Mouse (Mus musculus): ENCODE data around the gene Bik. TPM values are rescaled to one million over a fixed set of nuclear protein-coding genes. Genes with fewer than 3 reads are reported as not detected.
A peak's percentile ranks its signal among the peaks of the same experiment; 100 is the strongest.
"Not testable (repeated sequence)": the region's sequence is repeated elsewhere in the genome, so short reads cannot be mapped to it uniquely, and the experiment has no call there.

Bik gene
- total RNA-seq (2021) = under 1 TPM; 0.43 to 0.47 TPM
- long read RNA-seq = 0 reads

DNA sequence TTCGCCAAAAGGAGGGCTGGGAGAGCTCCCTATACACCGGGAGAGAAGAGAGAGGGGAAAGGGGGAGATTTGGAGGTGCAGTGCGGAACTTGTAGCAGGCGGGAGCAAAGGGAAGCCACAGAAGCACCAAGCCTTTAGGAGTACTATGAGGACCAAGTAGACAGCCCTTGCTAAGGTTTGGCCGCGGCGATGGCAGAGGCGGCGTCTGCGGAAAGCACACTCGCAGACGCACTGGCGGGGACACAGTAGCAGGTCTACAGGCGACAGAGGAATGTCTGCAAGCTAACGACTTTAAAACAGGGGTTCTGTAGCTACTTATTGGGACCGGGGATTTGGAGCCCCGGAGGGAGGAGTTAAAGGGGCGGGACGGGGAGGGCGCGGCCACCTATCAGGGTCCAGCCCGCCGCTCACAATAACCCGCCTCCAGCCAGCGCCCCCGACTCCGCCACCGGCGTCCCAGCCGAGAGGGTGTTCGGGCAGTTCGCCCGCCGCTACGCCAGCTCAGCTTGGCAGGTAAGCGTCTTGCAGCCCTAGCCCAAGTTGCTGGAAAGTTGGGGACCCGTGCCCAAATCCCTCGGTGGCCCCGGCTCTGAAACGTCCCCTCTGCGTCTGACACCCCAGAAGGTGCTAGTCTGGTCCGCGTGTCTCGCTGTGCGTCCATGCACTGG lies at the start of gene Bik:
Gene Bik, plus strand, starts transcription at position 439 of the 668 bp plus-strand sequence.
- no peak for DNase-seq (ENCODE audit: low spot score in 2 of 2)

DNA sequence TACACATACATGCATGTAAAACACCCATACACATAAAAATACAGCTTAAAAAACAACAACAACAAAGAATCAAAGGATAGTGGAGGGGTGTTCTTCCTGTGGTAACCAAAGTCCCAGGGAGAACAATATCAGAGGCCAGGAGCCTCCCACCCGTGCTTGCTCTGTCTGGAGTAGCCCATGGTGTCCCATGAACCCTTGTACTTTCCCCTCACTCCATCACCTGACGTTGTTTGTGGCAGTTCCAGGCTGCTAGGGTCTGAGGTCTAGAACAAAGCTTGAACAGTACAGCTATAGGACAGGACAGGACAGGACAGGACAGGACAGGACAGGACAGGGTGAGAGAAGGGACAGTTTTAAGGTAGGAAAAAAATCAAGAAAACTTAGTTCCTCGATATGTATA lies 48.6 kb upstream of the Bik start:
- no peak for DNase-seq (ENCODE audit: low spot score in 2 of 2)

DNA sequence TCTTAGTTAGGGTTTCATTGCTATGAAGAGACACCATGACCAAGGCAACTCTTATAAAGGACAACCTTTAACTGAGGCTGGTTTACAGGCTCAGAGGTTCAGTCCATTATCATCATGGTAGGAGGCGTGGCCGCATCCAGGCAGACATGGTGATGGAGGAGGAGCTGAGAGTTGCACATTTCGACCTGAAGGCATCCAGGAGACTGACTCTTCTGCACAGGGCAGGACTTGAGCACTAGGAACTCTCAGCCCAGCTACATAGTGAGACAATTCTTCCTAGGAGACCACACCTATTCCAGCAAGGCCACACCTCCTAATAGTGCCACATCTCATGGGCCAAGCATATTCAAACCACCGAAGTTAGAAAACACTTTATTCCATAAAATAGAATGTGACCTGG lies 46.8 kb upstream of the Bik start:
- DNase-seq (ENCODE audit: low spot score in 2 of 2) = no peak

DNA sequence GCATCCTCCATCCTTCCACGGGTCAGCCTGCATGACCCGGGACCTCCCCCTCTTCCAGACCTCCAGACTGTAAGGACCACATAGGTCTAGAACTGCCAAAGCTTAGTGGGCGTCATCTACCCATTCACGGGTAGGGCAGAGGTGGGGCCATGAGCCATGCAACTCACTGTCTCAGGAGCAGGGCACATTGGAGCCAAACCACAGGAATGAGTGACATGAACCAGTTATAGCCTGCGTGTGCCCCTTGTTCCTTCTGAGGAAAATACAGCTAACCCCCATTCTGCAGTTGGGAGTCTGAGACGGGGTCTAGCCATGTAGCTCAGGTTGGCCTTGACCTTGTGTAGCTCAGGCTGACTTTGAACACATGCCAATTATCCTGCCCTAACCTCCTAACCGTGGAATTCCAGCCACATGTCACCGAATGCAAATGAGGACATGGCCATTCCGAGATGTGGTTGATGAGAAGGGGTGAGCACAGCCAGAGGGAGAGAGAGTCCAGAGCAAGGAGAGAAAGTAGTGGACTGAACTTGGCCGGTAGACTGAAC lies 45.4 kb upstream of the Bik start:
- no peak for DNase-seq (ENCODE audit: low spot score in 2 of 2)

DNA sequence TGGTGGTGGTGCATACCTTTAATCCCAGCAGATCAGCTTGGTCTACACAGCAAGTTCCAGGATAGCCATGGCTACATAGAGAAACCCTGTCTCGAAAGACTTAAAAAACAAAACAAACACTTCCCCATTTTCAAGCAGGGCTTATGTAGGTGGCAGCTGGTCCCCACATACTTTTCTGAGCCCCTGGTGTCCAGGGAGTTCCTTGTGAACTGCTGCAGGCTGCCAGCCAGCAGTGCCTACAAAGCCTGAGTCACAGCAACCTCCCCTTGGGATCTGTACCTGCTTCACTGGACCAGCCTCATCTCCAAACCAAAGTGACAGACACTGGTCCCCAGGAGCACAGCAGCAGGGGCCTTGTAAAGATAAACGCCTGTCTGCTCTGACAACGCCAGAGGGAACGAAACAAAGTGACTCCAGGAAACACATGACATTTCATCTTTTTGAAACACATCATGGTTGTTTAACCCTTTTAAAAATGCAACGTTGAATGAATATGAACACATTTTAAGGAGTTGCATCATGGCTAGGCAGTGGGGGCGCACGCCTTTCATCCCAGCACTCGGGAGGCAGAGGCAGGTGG lies 43.9 kb upstream of the Bik start:
- DNase-seq (ENCODE audit: low spot score in 2 of 2) = no peak

DNA sequence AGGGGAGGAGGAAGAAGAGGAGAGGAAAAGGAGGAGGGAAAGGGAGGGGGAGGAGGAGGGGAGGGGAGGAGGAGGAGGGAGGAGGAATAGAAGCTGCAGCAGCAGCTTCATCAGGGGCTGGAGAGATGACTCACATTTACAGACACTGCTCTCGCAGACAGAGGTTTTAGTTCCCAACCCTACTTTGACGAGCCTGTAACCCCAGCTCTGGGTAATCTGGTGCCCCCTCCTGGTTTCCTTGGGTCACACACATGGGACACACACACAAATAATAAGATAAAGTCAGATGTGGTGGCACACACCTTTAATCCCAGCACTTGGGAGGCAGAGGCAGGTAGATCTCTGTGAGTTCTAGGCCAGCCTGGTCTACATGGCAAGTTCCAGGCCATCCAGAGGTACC lies 43.2 kb upstream of the Bik start:
- DNase-seq (ENCODE audit: low spot score in 2 of 2) = peak in 1 of 2 experiments; percentile 21

DNA sequence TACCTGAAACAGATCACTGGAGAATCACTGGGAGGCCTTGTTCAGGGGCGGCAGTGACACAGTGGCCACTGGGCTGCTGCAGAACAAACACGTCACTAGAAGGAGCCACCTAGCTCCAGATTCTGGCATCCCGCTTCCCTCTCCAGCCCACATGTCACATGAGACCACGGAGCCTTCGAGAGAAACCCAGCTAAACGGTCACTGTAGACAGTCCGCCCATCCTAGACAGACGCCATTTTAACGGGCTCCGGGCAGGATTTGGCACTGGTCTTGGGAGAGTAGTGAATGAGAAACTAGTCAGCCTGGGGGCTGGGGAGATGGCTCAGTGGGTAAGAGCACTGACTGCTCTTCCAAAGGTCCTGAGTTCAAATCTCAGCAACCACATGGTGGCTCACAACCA lies 42.4 kb upstream of the Bik start:
- no peak for DNase-seq (ENCODE audit: low spot score in 2 of 2)

DNA sequence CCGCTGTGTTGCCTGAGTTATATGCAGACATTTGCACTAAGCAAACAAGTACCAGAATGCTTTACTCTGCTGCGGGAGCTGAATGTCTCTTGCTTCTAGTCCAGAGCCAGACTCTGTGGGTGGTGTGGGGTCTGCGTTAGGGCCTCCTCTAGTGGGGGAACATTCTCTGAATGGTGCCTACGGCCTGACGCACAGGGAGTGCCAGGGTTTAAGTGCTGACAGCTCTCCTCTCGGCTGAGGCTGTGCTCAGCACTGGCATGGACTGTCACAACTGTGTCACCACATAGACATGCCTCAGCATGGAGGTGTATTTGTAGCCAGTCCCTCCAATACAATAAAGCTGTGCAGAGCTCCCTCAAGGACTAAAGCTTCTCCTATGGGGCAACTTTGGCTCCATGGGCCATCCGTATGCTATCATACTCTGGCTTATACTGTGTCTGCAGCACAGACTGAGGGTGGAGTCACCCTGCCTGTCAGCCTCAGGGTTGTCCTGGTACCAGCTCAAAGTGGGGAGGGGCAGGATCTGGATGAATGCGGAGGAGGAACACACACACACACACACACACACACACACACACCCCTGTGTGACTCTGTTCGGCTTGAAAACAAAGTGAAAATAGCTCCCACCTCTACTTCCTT lies 39.1 kb upstream of the Bik start:
- peak; percentile 14 to 40 for DNase-seq (ENCODE audit: low spot score in 2 of 2)

DNA sequence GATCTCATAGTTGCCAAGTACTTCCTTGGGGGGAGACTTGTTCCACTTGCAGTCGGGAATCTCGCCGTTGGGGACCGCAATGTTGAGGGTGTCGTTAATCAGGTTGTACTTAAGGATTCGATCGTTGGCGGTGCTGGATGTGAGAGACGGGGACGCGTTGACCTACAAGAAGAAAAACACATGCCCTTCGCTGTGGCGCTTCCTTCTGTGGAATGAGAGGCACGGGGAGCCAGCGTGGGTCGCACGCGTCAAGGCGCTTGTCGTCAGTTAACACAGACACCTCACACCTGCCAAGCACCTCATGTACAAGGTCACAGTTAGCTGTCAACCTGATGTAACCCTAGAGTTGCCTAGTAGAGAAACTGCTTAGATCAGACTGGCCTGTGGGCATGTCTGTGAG lies 37.2 kb upstream of the Bik start:
- no peak for DNase-seq (ENCODE audit: low spot score in 2 of 2)

DNA sequence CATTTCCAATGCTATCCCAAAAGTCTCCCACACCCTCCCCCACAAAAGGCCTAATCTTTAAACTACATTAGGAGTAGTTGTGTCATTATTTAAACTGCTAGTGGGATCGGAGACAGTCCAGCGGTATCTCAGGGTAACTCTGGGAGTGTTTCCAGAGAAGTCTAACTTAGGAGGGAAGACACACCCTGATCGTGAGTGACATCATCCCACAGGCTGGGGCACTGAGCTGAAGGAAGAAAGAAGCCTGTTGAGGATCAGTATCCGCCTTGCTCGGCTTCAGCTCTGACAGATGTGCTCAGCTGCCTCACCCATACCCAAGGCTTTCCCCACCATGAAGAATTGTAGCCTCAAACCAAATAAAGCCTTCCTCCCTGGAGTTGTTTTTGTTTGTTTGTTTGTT lies 34.8 kb upstream of the Bik start:
- no peak for DNase-seq (ENCODE audit: low spot score in 2 of 2)

DNA sequence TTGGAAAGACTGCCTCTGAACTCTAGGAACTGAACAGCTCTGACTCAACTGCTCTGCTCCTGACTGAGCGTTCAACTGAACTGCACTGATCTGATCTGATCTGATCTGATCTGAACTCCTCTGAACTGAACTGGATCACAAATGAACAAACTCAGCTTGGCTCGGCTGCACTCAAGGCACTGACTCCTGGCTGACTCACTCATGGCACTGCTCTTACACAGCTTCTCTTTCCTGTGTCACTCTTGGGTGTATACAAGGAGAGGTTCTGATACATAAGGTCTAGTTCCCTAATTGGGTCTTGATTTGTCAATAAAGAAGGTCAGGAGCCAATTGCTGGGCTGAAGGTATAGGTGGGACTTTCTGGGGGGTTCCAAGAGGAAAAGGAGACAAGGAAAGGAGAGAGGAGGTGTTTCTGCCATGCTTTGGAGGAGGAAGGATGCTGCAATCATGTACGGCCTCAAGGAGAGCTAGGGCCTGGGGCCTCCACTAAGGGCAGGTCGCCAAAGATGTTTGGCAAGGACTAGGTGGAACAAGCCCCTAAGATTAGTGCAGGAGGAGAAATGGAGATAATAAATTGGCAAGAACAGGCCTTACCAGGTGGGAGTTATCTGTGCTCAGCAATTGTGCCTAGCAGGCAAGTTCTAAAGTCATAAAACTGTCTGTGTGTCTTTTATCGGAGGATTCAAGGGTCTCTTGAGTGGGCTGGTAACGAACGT lies 32.6 kb upstream of the Bik start:
- no peak for DNase-seq (ENCODE audit: low spot score in 2 of 2)

DNA sequence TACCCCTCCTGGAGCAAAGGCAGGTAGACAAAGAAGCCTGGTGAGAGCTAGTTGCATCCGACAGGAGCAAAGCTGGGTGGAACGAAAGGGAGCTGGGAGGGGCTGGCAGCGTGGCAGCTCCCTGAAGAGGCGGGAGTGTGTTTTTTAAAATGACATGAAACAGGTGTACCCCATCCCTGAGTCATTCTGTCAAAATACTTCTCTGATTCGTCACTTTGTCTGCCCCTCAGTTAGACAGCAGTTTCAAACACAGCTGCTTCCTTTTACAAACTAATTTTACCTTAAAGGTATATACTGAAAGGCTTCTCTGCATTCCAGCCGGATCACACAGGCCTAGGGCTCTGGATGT lies 32.1 kb upstream of the Bik start:
- no peak for DNase-seq (ENCODE audit: low spot score in 2 of 2)

DNA sequence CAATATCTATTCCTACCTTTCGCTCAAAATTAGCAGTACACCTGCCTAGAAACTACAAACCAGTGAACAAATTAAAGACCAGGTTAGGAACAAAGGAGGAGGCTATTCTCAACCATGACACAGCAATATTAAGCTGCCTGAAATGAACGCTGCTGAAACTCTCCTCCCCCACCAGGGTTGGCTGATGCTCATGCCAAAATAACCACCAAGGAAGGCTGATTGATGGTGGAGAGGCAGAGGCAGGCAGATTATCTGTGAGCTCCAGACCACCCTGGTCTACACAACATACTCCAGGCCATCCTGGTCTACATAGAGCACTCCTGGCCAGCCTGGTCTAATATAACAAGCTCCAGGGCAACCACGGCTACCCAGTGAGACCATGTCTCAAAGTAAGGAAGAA lies 31.5 kb upstream of the Bik start:
- no peak for DNase-seq (ENCODE audit: low spot score in 2 of 2)

DNA sequence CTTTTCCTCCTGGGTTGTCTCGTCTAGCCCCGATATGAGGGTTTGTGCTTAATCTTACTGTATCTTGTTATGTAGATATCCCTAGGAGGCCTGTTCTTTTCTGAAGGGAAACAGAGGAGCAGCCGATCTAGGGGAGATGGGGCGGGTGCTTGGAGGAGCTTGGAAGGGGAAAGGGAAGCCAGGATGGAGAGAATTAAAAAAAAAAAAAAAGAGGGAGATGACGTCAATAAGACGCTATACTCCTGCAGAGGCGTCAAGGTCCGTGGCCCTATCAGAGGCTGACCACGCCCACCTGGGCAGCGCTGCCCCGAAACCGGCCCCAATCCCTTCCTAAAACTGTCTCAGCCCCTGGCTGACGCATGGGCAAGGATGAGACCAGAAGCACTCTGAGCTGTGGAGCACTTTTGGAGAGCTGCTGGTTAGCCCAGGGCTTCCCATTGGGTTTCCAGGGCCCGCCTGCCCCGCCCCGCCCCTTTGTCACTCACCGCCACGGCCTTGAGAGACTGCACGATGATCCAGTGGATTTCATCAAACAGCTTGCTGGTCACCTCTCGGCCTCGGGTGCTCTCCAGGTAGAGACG lies 30.8 kb upstream of the Bik start:
- no peak for DNase-seq (ENCODE audit: low spot score in 2 of 2)

DNA sequence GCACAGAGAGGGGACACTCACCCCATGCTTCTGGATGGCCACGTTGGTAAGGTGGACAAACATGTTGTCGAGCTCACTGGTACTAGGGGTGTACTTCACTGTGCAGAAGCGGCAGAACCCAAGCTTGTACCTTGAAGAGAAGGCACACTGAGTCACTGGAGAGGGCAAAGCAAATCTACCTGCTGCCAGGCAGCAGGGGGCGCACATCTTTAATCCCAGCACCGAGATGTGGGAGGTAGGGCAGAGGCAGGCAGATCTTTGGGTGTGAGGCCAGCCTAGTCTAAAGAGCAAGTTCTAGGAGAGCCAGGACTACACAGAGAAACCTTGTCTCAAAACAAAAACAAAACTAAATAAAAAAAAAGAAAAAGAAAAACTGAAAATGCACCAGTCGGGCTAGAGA lies 29.4 kb upstream of the Bik start:
- no peak for DNase-seq (ENCODE audit: low spot score in 2 of 2)

DNA sequence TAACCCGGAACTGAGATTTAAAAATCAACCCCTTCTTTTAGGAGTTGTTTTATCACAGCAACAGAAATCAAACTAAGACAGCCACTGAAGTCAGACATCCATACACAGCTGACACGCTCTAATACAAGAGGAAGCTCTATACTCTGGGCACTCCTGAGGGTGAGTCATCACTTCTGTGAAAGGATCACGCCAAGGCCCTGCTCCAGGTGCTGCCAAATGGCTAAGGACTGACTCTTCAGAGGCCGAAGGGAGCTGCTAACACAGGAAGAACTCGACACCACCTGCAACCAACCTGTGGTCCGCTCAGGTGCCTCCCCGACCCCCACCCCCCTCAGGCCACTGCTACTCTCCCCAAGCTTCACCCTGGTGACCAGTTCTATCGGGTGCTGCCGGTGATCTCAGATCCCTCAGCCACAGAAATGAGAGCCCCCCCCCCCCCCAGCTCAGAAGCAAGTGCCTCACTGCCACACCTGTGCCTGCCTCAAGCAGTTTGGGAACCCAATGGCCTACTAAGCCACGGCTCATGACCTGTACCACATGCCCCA lies 27.4 kb upstream of the Bik start:
- DNase-seq (ENCODE audit: low spot score in 2 of 2) = no peak

DNA sequence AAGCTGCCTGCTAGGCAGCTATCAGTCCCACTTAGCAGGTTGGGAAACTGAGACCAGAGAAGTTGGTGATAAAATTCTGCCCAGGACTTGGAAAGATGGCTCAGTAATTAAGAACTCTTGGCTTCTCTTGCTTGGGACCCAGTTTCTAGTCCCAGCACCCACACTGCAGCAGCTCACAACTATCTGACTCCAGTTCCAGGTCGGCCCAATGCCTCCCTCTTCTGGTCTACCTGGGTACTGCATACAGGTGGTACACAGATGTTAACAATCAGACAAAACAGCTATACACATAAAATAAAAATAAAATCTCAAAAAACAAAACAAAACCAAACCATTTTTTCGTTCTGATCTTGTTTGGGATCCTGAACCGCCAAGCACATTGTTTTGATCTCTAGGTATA lies 26.3 kb upstream of the Bik start:
- DNase-seq (ENCODE audit: low spot score in 2 of 2) = no peak

DNA sequence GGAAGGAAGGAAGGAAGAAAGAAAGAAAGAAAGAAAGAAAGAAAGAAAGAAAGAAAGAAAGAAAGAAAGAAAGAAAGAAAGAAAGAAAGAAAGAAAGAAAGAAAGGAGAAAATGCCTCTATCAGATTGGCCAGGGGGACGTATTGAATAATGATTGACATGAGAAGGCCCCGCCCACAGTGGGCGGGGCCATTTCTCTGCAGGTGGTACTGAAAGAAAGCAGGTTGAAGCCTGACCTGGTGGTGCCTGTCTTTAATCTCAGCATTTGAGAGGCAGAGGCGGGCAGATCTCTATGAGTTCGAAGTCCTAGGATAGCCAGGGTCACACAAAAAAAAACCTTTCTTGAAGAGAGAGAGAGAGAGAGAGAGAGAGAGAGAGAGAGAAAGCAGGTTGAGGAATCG lies 25.2 kb upstream of the Bik start:
- not testable (repeated sequence) for DNase-seq (ENCODE audit: low spot score in 2 of 2)

DNA sequence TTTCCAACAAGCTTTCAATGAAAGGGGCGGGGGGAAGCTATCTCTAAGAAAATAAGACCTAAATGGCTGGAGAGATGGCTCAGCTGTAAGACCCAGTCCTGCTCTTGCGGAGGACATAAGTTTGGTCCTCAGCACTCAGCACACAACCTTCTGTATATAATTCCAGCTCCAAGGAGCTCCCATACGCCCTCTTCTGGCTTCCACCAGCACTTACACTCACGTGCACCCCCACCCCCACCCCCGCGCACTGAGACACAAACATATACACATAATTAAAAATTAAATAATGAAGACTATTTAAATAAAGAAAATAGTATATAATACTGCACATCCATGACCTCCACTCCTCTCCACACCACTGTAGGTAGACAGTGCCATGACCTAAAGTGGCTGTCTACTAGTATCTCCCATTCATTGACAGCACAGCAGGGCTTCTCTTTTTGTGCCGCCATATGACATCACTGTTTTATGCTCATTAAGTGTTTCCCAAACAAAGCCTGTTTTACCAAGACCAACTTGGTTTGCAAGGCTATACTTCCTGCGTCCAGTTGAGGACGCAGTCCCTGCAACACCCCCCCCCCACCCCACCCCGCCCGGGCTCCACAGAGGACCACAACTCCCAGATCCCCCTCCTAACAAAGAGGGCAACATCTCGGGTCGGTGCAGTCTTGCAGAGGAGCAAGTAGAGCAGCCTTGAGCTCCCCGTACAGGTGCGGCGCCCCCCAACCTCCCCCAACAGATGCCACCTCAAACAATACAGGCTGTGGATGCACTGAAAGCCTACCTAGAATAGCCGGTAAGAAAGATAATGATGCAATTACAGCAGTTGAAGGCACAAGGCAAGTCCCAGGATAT lies 16.5 kb upstream of the Bik start:
- DNase-seq (ENCODE audit: low spot score in 2 of 2) = no peak

DNA sequence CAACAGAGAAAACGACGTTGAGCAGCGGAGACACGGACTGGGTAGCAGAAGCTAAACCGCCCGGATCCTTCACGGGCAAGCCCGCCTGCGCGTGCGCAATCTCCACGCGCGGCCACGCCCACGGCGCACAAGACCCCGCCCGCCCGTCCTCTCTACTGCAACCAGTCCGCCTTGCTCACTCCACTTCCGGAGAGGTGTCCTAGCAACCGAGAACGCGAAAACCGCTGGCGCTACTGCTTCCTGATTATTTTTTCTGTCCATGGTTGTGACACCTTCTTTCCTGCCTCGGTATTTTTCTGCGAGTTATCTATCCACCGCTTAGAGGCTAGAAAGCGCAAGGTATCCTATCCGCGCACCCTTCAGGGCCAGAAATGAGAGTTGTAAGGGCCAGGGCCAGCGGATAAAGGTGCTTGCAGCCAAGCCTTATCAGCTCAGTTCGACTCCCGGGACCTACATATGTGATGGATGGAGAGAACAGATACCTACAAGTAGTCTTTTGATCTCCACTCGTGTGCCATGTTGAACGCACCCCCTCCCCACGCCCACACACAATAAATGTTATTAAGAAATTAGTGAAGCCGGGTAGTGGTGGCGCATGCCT lies 15.8 kb upstream of the Bik start, which contains the start of gene Ttll1:
Gene Ttll1, minus strand, starts transcription at position 89 of the 601 bp plus-strand sequence.
- peak; percentile 91 to 96 for DNase-seq (ENCODE audit: low spot score in 2 of 2)
